Mouse (Mus musculus) adrenal gland, postnatal 0 days (tissue): ENCODE data around the gene Ttc39d. TPM values are rescaled to one million over a fixed set of nuclear protein-coding genes. Genes with fewer than 3 reads are reported as not detected.

ENCODE experiments used
- polyA plus RNA-seq: library from polyadenylated mRNA; unstranded; fragments of >200 nt; fragmentation: Nextera tagmentation; extraction: Ambion mirVana; gene quantifications from 2 replicates; pipeline ENCODE4 v1.2.1, GENCODE M21; 2015

Ttc39d gene
- 0.15 and 0.19 TPM in 2 replicates for polyA plus RNA-seq

GRCm38 (mm10) chr17:80206671-80207581 is at the start of gene Ttc39d, which contains the start of gene Srsf7:
Ttc39d (plus strand) TSS chr17:80207460.
Srsf7 (minus strand) TSS chr17:80207307.

GRCm38 (mm10) chr17:80224326-80225116 is 17.3 kb downstream of the Ttc39d start, which contains the start of gene Gemin6:
Gemin6 (plus strand) TSS chr17:80224441.

Other genes starting within 250 kb of the Ttc39d start
- gene Hnrnpll, start 145.1 kb upstream of the Ttc39d start, polyA plus RNA-seq: 28.9 and 37.4 TPM in 2 replicates
- gene Galm, start 80.0 kb upstream of the Ttc39d start, polyA plus RNA-seq: 9.0 and 9.9 TPM in 2 replicates
- gene Srsf7, start 153 bp upstream of the Ttc39d start, polyA plus RNA-seq: 221 and 296 TPM in 2 replicates
- gene Gemin6, start 17.0 kb downstream of the Ttc39d start, polyA plus RNA-seq: 36.9 and 41.6 TPM in 2 replicates
- gene Morn2, start 82.7 kb downstream of the Ttc39d start, polyA plus RNA-seq: 25.7 and 27.1 TPM in 2 replicates
- 9.2 and 13.0 TPM in 2 replicates for gene Dhx57, start 83.0 kb downstream of the Ttc39d start, polyA plus RNA-seq
- gene Arhgef33, start 99.9 kb downstream of the Ttc39d start, polyA plus RNA-seq: 1.5 and 2.5 TPM in 2 replicates
- gene Gm10190, start 166.1 kb downstream of the Ttc39d start, polyA plus RNA-seq: 1.4 and 3.0 TPM in 2 replicates